Mouse (Mus musculus): ENCODE measurements around the gene Chd6.

Chd6 gene

DNA sequence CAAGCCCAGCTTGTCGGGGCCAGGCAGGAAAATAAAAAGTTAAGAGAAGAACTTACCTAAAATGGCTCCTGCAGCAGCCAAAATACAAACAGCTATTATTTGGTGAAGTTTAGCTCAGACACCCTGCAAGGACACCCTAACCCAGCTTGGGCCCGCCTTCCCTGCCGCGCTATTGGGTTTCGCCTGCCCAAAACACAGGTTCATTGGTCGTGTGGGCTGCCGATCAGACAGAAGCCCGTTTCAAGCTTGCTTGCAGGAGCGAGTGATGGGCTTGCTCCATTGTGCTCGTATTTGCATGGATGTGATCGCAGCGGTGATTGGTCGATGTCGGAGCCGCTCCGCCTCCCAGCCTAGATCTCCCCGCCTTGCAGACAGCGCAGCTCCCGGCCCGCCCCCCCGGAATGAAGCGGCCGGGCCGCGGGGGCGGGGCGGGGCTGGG, at the start of gene Chd6:
Gene Chd6 (minus strand): TSS at position 143 of the 439 bp plus-strand sequence.
- peak; percentile 99 for DNase-seq

DNA sequence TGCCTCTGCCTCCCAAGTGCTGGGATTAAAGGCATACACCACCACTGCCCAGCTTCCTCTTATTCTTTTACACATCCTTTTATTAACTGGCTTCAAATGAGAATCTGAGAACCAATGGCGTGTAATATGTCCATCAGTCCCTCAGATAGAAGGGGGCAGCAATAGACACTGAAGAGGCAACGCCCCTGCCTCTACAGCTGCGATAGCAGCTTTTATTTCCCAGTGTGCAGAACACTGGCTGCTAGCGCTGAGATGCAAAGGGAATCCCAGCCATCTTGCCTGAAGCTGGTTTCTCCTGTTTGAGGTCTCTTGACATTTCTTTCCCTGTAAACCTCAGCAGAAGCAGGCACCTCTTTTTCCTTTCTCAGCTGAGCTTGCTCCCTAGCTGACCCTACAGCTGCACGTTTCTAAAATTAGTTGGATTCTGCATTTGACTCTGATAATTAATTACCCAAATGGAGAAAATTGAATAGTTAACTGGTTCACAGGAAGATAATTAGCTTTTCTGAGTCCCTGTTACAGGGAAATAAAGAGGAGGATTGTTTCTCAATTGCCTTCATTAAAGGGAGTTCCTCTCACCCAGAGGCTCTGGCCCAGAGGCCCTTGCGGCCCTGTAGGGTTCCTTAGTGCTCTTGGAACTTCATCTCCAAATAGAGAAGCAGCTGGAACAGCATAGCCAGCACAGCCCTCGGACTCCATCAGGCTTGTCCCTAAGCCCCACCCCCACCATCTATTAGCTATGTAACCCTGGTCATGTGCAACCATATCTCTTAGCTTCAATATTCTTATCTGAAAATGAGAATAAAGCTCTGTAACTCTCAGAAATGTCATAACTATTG, 41.3 kb upstream of the Chd6 start:
- DNase-seq, result no peak

DNA sequence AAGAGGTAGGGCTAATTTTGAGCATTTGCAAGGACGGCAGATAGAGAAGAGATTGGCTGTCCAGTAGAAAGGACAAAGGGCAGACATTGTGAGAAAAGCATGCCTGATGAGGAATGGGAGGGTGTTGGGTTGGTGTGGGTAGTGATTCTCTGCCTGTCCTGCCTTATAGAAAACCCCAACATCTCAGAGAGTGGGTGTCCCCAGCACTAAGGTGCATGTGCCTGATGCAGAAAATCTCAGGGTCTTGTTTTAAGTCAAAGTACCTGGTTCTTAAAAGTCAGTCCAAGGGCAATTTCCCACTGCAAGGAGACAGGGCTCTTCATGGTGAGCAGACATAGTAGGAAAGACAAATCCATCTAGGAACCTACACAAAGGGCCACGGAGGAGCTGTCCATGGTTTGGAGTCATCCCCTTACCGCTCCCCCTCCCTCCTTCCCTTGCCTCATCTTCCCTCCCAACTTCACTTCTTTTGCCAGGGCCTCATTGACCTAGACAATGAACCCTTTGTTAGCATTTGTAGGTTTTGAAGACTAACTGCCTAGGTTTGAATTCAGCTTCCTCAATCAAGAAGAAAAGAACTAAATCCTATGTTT, 39.6 kb upstream of the Chd6 start:
- no peak for DNase-seq

DNA sequence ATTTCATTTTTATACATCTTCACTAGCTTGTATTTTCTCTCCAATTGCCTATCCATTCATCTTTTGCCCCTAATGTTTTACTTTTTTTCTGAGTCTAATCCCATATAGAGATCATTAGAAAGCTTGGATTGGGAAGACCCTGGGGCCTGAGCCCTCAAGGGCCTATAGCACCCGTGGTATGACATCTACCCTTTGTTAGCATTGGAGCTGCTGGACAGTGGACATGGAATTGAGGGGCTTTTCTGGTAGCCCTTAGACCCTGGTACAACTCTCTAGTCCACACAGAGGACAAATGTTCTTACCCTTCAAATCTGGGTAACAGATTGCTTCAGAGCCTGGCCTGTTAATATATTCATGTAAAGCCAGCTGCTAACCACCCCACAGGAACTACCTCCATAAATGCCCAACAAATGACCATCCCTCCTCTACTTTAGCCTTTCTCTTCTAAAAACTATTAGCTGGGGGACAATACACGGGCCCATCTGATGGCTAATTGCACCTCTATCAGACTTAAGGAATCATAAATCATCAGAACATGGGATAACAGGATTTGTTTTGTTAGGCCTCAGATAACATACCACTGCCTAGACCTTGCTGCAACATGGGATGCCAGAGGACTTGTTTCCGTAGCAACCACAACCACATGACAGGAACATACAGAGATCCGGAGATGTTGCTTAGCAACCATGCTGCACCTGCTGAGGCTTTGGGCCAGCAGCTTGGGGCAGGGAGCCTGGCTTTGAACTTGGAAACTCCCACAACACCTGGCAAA, 39.0 kb upstream of the Chd6 start:
- no peak for DNase-seq

DNA sequence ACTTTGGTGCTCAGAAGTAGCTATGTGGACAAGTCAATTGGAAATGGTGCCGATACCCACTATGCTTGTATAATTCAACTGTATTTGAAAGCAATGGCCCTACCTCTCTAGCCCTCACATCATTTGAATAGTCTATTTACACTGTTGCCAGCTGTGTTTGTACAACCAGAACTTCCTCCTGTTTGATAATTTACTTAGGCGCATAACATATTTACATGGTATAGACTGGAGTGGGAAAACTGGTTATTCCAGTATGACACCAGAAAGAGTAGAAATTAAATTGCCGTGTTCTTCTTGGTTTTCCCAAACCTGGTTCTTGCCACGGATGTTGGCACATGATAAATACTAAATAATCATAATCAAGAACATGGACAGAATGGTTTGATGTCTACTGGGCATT, 35.9 kb upstream of the Chd6 start:
- DNase-seq, result no peak

DNA sequence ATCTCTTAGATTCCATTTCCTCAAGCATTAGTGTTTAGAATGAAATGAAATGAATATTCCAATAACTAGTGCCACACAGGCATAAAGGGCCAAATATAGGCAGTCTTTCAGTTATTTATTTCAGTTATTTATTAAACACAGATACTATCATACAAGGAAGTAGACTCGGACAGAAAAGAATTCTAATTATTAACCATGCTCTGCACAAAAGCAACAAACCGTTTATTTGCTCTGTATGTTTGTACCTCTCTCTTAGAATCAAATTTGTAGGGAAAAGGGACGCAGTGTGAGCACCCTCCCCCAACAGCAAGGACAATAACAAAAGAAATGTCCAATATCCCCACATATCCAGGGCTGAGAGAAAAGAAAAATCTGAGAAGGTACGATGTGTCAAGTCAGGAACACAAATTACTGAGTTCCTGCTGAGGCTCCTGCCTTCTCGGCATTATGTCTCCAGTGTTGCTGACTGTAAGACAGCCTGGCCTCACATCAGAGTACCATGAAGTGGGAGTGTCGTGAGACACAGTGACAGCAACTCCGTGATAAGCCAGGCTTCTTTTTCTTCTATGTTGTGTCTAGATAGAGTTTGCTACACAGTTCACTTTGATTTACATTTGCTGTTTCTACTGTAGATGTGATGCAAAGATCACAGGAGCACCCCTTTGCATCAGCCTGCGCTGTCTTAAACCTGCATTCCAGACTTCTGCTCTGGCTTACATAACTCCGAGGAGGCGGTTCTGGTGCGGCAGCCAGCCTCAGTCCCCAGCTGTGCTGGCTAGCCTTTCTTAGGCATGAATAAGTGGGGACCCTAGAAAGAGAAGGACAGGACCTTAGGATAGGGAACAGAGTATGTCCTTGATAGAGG, 30.0 kb upstream of the Chd6 start:
- peak; percentile 17 for DNase-seq

DNA sequence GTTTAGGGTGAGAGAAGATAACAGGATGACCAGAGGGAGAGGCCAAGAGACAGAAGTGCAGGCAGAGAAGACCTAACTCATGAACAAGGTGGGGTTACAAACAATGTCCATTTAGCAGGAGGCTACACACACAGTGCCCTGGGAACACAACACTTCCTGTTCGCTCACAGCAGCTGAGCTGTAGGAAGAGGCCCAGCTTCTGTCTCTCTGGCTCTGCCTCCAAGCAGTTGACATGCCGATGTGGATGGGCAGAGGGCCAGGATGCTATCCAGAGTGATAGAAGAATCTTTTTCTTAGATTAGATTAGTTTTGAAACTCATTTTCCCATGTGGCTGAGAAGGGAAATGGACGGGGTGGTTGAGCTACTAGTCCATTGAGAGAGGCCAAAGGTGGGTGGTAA, 28.1 kb upstream of the Chd6 start:
- DNase-seq, result no peak

DNA sequence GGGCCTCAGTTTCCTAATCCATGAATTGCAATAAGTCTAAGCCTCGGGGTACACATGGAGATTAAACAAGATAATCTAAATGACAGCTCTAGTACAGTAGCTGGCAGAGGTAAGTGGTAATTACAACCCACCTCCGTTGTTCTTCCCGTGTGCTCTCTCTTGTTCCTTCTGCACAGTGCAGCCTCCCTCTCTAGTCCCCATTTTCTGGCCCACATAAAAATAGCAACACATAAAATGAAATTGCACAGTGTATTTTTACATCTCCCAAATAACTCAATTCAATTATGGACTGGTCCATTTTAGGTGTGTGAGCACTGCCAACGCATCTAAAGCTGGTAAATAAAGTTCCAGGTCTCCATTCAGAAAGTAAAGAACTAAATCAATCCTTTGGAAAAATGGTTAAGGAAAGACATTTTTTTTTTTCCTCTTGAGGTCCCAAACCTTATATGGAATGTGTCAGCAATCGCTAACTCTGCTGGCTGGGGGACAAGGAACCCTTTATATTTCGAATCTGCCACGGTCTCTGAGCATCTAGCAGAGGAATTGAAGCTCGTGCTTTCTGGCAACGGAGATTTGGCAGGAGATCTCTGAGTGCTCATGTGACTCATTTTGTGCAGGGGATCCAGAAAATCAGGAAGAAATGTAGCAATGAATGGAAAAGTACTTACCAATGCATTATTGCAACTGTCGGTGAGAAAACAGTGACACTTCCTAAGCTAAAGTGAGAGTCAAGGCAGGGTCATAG, 19.7 kb upstream of the Chd6 start:
- DNase-seq, result no peak

DNA sequence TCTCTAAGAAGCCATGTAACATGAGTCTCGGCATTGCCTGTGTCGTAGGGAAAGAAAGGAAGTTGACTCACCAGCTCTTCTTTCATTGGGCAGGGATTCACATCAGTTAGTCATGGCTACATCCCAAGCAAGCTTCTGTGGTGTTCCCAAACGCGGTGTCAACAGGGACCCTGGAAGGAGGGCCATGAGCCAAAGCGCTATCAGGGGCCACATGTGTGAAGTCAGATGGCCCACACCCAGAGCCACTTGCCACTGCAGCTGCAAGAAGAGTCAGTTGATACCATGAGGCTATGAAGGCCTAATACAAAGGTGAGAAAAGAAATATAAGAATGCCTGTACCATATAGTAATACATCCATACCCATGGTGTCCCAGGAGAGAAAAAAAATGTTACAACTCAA, 3.1 kb upstream of the Chd6 start:
- no peak for DNase-seq

DNA sequence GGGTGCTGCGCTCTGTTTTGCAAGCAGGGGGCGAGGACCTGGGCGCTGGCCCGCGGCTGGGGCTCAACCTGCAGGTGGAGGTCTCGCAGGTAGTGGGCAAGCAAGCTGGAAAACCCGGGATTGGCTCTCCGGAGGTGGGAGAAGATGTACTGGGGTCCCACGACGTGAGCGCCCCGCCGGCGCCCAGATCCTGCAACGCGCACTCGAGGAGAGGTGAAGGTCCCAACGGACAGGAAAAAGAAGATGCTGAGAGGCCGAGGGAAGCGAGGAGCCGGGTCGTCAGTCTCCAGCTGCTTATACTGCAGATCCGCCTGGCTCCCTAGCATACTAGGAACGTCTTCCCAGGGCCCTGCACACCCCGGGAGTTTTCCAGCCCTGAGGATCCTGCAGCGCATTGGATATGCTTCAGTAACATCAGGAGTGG, 535 bp upstream of the Chd6 start:
- DNase-seq, result no peak

DNA sequence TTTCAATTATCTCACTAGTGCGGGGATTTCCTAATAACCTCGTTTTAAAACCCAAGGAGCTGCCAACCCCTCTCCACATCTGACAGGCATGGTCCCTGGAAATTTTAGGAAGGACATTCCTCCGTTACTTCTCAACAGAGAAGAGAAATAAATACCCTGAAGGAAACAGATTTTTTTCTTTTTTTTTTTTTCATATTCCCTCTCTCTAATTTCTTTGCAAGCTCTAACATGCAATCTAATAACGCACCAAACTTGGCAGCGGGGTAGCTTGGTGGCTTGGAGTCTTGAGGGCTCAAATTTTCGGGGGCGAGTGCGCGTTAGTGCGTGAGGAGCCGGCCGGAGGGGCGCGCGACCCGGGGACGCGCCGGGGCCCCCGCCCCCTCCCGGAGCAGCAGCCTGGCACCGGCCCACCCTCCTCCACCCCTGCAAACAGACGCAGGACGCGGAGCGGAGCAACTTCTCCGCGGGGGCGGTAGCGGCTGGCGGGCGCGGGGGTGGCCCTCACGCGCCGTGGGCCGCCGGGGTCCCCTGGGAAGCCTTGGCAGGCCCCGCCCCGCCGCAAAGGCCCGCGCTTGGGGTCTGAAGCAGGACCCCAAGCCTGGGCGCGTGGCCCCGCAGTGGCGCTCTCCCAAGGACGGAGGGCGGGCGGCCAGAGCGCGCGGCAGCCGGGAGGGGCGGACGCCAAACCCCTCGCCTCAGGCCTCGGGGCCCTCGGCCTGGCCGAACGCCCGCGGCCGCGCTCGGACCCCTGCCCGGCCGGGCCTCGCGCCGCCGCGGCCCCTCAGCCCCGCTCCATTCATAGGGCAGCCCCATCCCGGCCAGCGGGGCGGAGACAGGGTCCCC, 569 bp downstream of the Chd6 start:
- peak; percentile 18 for DNase-seq

DNA sequence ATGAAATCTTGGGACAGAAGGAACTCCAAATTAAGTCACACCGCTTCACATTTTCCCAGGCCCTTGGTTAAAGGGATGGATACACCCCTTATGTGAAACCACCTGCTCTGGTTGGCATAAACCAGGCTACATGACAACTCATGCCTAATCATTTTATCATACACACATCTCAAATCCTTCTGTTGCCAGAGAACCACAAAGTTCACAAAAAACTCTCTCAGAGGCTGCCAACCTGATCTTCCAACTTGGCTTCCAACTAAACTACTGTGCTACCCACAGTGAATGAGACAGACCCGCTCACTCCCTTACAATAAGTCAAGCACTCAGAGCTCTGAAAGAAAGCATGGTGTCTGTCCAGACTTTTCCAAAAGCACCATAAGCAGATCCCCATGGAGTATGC, 1.6 kb downstream of the Chd6 start:
- no peak for DNase-seq

DNA sequence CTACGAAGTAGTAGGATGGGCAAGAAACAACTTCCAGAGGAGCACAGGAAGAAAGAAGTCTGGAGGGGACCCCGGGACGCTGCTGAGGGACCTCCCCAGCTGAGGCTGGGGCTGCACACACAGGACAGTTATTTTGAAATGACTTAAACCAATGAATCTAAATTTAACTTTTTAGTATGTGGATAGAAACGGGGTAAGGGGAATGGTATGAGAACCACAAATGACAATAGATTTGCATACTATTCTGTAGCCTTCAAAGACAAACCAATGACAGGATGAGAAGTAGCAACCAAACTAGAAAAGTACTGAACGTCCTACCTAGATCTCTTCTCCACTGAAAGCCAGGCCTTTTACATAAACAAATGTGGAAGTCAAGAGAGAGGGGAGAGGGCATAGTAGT, 5.1 kb downstream of the Chd6 start:
- DNase-seq, result no peak

DNA sequence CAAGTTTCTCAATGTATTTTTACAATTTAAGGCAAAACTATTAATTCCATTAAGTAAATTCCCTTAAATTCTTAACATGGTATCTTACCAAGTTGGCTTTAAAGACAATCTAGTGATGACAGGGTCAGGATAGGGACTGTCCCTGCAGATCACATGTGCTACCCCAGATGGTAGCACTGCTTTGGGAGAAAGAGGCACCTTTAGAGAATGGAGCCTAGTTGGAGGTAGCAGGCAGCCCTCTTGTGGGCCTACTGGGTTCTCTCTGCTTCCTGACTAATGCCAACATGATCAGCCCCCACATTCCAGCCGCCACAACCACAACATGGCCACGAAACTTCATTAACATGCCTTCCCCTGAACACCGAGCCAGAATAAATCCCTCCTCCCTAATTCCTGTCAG, 6.8 kb downstream of the Chd6 start:
- DNase-seq, result no peak

DNA sequence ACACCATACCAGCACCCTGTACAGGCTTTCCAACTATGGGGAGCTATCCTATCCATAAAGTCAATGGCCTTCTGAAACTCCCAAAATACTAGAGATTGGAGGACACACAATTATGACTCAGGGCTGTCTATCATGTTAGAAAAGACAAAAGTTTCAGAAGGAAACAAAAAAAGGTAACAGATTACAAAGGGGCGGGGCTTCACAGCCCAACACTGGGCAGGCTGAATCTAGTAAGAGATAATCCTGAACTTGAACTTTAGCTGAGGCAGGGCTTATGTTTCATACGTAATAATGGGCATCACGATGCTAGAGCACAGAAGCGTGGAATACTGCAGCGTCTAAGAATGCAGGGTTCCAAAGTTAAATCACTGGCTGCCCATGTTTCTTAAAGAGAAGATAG, 11.1 kb downstream of the Chd6 start:
- no peak for DNase-seq

DNA sequence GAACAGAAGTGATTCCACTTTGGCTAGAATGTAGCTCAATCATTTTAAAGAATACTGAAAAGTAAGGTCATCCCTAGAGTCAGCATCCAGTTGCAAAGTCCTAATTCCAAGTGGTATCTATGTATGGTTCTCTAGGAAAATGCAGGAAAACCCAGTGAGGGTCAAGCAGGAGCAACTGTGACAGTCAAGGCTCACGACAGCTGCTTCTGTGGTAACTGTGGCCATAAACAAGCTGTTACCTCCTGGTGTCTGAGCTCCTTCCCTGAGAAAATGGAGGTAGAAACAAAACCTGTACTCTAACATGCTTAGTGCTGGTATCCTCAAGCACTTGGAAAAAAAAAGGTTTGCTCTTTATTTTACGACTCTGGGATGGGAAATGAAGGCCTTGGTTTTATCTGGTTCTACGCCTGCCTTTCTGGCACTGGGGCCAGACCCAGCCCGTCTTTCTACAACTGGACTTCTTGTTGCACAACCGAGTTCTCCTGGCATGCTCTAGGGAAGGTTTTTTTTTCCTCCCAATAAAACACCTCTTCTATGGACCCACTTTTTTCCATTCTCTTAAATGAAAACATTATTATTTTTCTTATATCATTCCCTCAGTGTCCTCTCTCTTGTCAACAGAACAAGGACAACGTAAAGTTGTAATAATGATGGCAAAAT, 18.0 kb downstream of the Chd6 start:
- DNase-seq, result no peak

DNA sequence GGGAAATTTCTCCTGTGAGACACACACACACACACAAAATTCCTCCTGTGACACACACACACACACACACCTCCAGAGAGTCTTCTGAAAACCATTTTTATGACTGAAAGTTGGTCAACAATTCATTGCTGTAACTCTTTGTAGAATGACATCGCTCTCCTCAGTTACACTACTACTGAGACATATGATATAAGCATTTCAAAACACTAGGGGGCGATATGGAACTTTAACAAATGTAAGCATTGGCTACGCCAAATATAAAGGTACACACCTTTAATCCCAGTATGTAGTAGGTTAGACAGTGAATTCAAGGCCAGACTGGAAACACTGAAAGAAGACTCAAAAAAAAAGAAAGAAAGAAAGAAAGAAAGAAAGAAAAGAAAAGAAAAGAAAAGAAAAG, 18.7 kb downstream of the Chd6 start:
- DNase-seq, result no peak

DNA sequence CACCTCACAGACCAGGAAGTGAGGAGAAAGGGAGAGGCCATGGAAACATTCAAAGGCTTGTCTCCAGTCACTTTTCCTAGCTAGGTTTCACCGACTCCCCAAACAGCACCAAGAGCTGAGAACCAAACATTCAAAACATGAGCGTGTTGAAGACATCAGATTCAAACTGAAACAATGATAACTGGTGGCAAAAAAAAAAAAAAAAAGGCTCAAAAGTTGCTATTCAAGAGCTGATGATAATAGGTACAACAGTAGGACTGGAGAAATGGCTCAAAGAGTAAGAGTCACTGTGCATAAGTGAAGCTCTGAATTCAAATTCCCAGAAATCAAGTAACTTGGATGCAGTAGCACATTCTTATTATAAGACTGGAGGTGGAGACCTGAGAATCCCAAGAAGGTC, 30.3 kb downstream of the Chd6 start:
- DNase-seq, result no peak

DNA sequence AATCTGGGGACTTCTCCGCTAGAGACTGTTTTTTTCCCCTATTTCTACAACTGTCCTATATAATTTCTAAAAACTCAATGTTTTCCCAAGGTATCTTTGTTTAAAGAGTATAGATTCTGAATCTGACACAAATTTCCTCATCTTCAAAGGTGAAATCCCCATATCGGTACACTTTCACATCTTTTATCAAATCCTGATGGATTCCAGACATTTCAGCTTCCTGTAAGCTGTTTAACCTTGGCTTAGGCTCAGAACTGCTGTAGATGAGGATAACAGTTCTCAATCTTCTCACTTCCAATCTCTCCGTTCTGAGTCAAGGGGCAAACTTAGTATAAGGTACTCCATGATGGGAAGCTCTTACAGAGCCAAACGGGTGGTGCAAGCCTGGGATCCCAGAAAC, 32.6 kb downstream of the Chd6 start:
- no peak for DNase-seq

DNA sequence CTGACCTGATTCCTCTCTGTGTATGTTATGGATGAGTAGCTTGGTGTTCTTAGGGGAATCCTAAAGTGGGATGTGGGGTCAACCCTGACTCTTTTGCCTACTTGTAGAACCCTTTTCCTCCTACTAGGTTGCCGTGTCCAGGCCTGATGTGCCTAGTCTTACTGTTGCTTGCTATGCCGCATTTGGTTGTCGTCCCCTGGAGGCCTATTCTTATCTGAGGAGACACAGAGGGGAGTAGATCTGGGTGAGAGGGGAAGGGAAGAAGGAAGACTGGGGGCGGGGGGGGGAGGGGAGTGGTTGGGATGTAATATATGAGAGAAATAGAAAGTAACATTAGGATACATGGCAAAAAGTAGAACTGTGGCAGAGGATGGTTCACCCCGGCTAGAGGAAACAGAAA, 33.3 kb downstream of the Chd6 start:
- no peak for DNase-seq

Measured in kidney, adult 11 months (tissue).